Mouse (Mus musculus) heart, postnatal 0 days (tissue): ENCODE measurements around the gene Inpp4a. TPM values are rescaled to one million over a fixed set of nuclear protein-coding genes. Genes with fewer than 3 reads are reported as not detected.

Experiments used
- ATAC-seq: fragments of 200-750 bp; cut with Nextera tagmentation; 2 replicates; pipeline ENCODE4 v1.8.0; 2017; ENCODE audit warnings: low read depth, moderate number of reproducible peaks, moderate library complexity; ENCODE audit not compliant: insufficient read depth
- DNase-seq: peaks from one replicate; pipeline ENCODE4 v3.0.0-alpha.2; 2016; ENCODE audit warnings: low spot score
- H3K27ac ChIP-seq: fragments of 300-500 bp; sonication (generic); 2 replicates; pipeline ENCODE4 v1.5.1; 2014; ENCODE audit warnings: low read depth, mild to moderate bottlenecking
- H3K27me3 ChIP-seq: fragments of 300-500 bp; sonication (generic); 2 replicates; pipeline ENCODE4 v1.6.1; 2014; ENCODE audit warnings: low read length, mixed read lengths; ENCODE audit not compliant: control insufficient read depth, insufficient read depth
- H3K36me3 ChIP-seq: fragments of 300-500 bp; sonication (generic); replicated peaks from 2 replicates; pipeline ENCODE4 v1.6.1; 2014; ENCODE audit warnings: low read length, mixed read lengths; ENCODE audit not compliant: control insufficient read depth, insufficient read depth
- H3K4me1 ChIP-seq: fragments of 300-500 bp; sonication (generic); 2 replicates; pipeline ENCODE4 v1.6.1; 2014; ENCODE audit warnings: antibody characterized with exemption; ENCODE audit not compliant: control insufficient read depth, insufficient read depth
- H3K4me2 ChIP-seq: fragments of 300-500 bp; sonication (generic); 2 replicates; pipeline ENCODE4 v1.6.1; 2014; ENCODE audit warnings: low read depth, mild to moderate bottlenecking, low read length, moderate library complexity
- H3K4me3 ChIP-seq: fragments of 300-500 bp; sonication (generic); 2 replicates; pipeline ENCODE4 v1.5.1; 2014; ENCODE audit warnings: low read depth, low read length
- H3K9ac ChIP-seq: fragments of 300-500 bp; sonication (generic); replicated peaks from 2 replicates; pipeline ENCODE4 v1.6.1; 2014; ENCODE audit warnings: low read depth, low read length, mixed read lengths
- H3K9me3 ChIP-seq: fragments of 300-500 bp; sonication (generic); replicated peaks from 2 replicates; pipeline ENCODE4 v1.6.1; 2016; ENCODE audit warnings: low read length; ENCODE audit not compliant: control insufficient read depth
- CTCF ChIP-seq: IDR thresholded peaks from 2 replicates; pipeline ENCODE4 v1.5.1; 2016; ENCODE audit warnings: antibody characterized with exemption, control low read depth, low read depth
- EP300 ChIP-seq: IDR thresholded peaks from 2 replicates; pipeline ENCODE4 v1.6.1; 2016; ENCODE audit warnings: antibody characterized with exemption, low read depth
- WGBS: fragments of 180-500 bp; shearing (Covaris S2); extraction: QIAGEN DNeasy Blood & Tissue Kit; methylation state at CpG from one replicate; pipeline ENCODE4 v1.1.7; 2014; 5-methylcytosine and 5-hydroxymethylcytosine counted together
- polyA plus RNA-seq: library from polyadenylated mRNA; unstranded; fragments of >200 nt; fragmentation: Nextera tagmentation; extraction: Ambion mirVana; gene quantifications from 2 replicates; pipeline ENCODE4 v1.2.1, GENCODE M21; 2015
- total RNA-seq: library from RNA; depleted of rRNA; stranded (reverse); fragments of >200 nt; gene quantifications from 2 replicates; pipeline ENCODE4 v1.2.3, GENCODE M21; 2014; ENCODE audit warnings: low replicate concordance; rRNA removed

Gene Inpp4a
- total RNA-seq (8.8 and 17.0 TPM in 2 replicates), polyA plus RNA-seq (9.5 and 9.9 TPM in 2 replicates)

DNA sequence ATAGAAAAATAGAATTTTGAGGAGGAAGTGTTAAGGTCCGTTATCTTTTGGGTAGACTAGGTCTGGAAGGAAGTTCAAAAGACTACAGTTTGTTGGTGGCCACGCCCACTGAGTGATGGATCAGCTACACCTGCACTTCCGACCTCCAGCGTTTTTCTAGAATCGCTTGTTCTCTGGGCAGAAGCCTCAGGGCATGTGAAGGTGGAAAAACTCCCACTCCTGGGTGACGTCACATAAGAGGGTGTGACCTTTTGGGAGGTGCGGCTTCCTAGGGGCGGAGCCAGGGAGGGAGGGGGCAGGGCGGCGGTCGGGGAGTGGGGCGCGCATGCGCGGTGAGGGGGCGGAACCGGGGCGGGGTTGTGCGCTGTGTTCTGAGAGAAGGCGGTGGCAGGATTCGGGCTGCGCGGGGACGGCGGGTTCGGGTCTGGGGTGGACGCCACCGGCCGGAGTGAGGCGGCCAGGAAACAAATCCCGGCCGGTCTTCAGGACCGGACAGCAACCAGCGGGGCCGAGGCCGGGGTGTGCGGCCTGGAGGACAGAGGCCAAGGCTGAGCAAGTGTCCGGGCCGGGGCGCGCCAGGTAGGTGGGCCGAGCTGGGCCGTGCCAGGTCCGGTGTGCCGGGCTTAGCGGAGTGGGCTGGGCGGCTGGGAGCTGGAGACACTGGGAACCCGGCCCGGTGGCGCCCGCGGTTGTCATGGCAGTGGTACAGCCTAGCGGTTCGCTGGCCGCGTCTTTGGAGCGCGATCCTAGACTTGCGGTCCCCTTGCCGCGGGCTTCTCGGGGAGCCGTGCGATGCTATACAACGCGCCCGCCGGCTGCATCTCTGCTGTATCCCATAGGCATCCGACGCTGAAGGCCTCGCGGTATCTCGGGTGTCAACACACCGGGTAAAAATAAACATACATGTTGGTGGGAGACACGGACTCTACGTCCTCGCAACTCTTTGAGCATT, at the start of gene Inpp4a:
Inpp4a (plus strand) TSS at position 326 of the 952 bp plus-strand sequence.
- Histone ChIP-seq H3K36me3 (no peaks in the 10 kb centered on the region), H3K4me2 (peak within 1 kb of the TSS; percentile 85), H3K9me3 (no peaks in the 10 kb centered on the region), H3K27me3 (no peaks in the 10 kb centered on the region), H3K4me3 (peak within 1 kb of the TSS; percentile 91), H3K4me1 (peaks cover 9% of the 10 kb centered on the region), H3K9ac (peak within 1 kb of the TSS; percentile 76), H3K27ac (peak within 1 kb of the TSS; percentile 56)
- ATAC-seq (peak; percentile 95), DNase-seq (peak; percentile 90)
- under 1% methylated on average over 68 of the region's 77 CpGs for WGBS
- TF ChIP-seq EP300, result no peak
- no peak for TF ChIP-seq CTCF

DNA sequence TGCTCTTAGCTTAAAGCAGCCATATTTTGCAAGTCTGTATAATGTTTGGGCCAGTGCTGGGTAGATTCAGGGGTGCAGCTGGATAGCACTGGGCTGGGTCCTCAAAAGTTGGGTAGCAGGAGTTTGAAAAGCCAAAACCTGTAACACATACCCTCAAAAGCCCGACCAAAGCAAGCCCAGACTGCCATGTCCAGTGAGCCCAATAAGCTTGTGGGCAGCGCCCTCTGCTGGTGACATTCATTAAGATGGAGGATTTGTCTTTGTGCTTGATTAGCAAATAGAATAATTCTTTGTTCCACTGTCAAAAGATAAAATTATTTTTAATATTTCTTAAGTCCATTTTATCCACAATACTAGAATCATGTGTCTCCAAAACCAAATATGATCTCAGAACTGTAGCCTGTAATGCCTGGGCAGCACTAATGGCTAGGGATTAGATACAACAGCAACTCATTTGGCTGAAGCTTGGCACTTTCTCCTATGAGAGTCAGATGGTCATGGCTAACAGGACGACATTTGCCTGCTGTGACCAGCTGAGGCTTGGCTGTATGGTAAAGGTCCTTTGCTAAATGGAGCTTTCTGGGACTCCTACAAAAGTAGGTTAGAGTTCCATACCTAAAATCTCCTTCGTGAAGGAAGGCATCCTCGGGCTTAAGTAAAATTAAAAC, 48.9 kb upstream of the Inpp4a start:
- ATAC-seq, result no peak
- Histone ChIP-seq H3K27me3 (no peaks in the 10 kb centered on the region), H3K4me1 (no peaks in the 10 kb centered on the region), H3K36me3 (no peaks in the 10 kb centered on the region), H3K4me2 (no peak overlapping the region), H3K4me3 (no peak overlapping the region), H3K9ac (no peak overlapping the region), H3K27ac (no peak overlapping the region), H3K9me3 (no peaks in the 10 kb centered on the region)
- WGBS, result 32% methylated on average over 5 of the region's 5 CpGs
- peak; percentile 64 for DNase-seq
- TF ChIP-seq CTCF, result peak; percentile 89
- TF ChIP-seq EP300, result no peak

DNA sequence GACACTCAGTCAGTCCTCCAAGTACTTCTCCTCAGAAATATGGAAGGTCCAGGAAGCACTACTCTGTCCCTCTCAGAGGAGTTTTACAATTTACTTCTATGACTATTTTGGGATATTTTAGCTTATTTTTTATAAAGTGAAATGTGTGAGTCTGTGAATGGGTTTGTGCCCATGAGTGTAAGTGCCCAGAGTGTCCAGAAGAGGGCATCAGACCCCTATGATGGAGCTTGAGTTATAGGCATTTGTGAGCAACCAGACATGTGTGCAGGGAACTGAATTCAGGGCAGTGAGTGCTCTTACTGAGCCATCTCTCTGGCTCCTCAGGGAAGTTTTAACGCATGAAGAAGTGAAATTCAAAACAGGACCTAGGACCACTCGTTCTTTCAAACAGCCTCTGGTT, 41.2 kb upstream of the Inpp4a start:
- H3K9ac ChIP-seq, result no peak overlapping the region
- no peaks in the 10 kb centered on the region; the same call in 1 of the 2 replicates for H3K9me3 ChIP-seq
- 85% methylated on average over 2 of the region's 2 CpGs for WGBS
- H3K4me1 ChIP-seq, result no peaks in the 10 kb centered on the region
- DNase-seq (no peak), ATAC-seq (no peak)
- TF ChIP-seq CTCF (no peak), EP300 (no peak)
- H3K27me3 ChIP-seq, result no peaks in the 10 kb centered on the region
- no peak overlapping the region for H3K4me2 ChIP-seq
- no peak overlapping the region for H3K27ac ChIP-seq
- no peak overlapping the region for H3K4me3 ChIP-seq
- no peaks in the 10 kb centered on the region for H3K36me3 ChIP-seq

DNA sequence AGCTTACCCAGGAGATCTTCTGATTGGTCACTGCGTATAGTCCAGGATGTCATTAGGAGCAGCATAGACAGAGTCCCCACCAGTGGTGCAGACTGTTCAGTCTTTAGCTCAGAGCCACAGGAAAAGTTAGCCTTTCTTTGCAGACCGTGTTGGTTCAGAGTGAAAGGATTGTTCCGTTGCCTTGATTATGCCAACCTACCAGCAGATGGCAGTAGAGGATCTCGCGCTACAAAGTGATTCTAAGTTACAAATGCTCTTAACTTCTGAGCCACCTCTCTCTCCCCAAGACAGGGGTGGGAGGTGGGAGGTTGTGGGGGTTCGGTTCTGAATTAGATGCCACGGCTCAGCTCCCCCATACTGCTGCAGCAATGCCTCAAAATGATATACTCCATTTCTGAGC, 27.2 kb upstream of the Inpp4a start:
- Histone ChIP-seq H3K4me1 (no peaks in the 10 kb centered on the region), H3K27me3 (0 out of 2 replicates have a peak, but pooled peaks cover 3% of the 10 kb centered on the region), H3K36me3 (no peaks in the 10 kb centered on the region), H3K9ac (no peak overlapping the region), H3K27ac (no peak overlapping the region), H3K4me3 (no peak overlapping the region), H3K4me2 (no peak overlapping the region), H3K9me3 (no peaks in the 10 kb centered on the region)
- DNase-seq, result peak; percentile 74
- TF ChIP-seq CTCF, result peak; percentile 92
- no peak for TF ChIP-seq EP300
- ATAC-seq, result no peak; the same call in 1 of the 2 replicates
- WGBS, result 5% methylated on average over 7 of the region's 7 CpGs

DNA sequence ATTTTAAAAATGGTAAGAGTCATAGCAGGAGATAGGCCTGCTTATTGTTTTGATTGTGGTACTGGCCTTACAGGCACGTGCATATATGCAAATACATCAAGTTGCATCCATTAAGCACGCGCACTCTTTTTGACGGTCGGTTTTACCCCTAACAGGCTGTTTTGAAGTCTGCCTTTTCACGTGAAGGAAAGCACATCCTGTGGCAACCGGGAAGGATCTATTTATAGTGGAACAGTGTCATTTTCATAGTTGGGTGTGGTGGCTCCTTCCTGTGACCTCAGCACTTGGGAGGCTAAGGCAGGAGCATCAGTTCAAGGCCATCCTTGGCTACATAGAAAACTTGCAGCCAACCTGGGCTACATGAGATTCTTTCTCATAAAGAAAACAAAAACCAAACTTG, 13.1 kb upstream of the Inpp4a start:
- Histone ChIP-seq H3K4me2 (no peak overlapping the region), H3K27me3 (no peaks in the 10 kb centered on the region), H3K9me3 (no peaks in the 10 kb centered on the region), H3K36me3 (no peaks in the 10 kb centered on the region), H3K4me3 (no peak overlapping the region), H3K9ac (no peak overlapping the region), H3K27ac (no peak overlapping the region), H3K4me1 (no peaks in the 10 kb centered on the region)
- DNase-seq (no peak), ATAC-seq (no peak)
- TF ChIP-seq CTCF (no peak), EP300 (no peak)
- 64% methylated on average over 7 of the region's 7 CpGs for WGBS
